Mouse (Mus musculus): ENCODE measurements around the gene Ypel4.

Gene Ypel4

DNA sequence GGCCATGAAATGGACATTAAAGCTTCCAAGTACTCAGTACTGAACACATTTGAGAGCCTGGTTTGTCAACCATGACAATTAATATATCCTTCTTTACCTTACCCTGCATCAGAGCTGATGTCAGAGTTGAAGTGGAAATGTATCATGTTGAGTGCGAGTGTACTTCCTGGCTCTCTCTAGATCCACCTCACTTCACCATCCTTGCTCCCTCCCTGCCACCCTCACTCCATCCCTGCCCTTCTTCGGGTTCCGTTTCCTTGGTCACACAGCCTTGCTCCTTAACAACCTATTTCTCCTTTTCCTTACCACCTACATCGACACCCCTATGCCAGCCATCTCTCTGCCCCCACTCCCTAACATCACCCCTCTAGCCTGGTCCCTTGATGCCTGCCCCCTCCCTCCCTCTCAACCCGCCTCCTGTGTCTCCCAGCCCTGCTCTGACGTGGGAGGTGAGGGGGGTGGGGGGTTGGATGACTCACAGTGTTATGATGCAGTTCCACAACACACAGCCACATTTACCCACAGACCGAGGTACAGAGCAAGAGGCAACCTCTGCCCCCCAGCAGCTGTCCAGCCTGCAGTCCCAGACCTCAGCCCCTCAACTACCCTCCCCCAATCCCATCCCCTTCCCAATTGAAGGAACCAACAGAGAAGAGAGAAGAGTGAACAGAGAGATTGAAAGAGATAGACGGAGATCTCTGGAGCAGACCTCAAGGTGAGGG lies at the start of gene Ypel4:
TSS of gene Ypel4 (plus strand) at position 480 of the 722 bp plus-strand sequence.
- peak; percentile 51 to 59 for DNase-seq (ENCODE audit: low spot score in 2 of 2)

DNA sequence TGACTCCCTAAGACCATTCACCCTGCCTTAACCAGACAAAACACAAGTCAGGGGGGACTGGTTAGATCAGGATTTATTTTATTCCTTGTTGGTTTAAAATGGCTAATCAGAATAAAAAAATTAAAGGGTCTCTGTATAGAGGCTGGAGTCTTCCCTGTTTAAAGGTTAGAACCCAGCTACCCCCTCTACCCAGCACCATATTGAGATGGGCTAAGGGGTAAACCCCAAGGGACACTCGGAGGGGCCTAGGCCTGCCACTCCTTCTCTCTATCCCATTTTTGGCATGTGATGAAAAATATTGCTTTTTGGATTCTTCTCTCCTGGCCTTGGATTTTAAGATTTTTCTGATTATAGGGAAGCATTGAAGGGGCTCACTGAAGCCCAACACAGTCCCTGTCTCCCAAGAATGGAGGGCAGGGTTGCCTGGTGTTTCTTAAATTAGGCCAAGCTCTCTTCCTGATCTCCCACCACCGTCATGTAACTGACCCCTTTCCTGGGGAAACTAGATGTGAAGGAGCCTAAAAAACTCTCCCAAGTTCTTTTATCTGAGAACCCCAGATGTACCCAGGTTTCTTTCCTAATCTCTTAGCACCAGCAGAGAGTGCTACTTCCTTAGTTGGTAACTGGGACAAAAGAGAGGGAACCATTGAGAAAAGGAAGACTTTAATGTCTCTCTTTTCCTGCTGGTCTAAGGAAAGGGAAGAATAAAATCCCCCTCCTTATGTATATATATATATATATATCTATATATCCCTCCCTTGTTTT lies 45.6 kb upstream of the Ypel4 start:
- DNase-seq (ENCODE audit: low spot score in 2 of 2), result no peak

DNA sequence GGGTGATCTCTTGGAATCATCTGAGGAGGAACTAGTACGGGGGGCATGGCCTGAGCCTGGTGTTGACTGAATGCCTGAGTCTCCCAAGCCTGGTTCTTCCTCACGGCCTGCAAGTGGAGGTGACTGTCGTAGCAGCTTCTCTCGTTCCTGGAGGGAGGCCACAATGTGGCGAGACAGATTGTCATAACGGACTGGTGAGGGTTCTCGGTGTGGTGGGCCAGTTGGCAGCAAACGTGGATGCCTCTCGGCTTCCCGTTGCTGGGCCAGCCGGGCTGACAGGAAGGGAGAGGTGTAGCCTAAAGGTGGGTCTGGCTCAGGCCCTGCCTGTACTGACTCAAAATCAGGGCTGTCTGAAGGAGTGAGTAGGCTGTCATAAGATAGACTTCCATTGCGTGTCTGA lies 43.8 kb upstream of the Ypel4 start:
- DNase-seq (ENCODE audit: low spot score in 2 of 2), result no peak

DNA sequence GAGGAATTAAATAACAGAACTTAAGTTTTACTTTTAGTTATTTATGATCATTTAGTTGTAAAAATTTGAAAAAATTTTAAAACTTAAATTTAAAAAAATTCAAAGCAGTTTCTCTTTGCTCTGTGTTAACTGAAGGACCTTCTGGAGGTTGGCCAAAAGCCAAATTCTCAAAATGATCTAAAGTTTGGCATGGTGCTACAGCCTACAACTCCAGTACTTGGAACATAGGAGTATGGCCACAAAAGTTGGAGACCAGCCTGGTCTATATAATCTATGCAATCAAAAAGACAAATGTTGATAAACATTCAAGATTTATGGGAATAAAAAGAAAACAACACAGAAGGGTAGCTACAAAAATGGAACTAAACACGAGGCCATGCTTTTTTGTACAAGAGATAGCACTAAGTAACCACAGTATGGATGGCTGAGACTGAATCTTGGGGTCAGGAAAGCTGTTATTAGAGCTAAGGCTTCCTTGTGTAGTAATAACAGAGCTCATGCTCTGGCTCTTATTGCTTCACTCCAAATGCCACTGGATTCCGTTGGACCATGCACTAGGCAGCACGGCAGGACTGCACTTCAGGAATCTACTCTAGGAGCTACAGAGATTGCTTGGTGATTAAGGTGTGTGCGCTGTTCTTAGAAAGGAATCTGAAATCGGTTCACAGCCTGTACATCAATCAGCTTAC lies 38.7 kb upstream of the Ypel4 start:
- DNase-seq (ENCODE audit: low spot score in 2 of 2), result no peak

DNA sequence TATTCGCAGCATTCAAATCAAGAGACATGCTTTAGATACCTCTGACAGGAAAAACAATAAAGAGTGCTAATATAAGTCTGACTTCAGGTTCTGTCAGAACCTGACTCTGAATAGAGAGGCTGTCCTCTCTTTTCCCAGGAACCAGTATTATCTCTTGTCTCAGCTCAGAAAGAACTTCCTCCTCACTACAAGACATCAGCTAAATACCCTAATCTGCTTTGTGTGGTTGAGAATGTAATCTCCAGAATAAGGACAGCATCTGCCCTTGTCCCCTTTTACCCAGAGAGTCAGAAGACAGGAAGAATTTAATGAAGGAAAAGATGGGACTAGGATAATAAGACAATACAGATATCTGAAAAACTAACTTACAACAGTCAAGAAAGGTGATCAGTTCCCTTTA lies 30.4 kb upstream of the Ypel4 start:
- DNase-seq (ENCODE audit: low spot score in 2 of 2), result no peak

DNA sequence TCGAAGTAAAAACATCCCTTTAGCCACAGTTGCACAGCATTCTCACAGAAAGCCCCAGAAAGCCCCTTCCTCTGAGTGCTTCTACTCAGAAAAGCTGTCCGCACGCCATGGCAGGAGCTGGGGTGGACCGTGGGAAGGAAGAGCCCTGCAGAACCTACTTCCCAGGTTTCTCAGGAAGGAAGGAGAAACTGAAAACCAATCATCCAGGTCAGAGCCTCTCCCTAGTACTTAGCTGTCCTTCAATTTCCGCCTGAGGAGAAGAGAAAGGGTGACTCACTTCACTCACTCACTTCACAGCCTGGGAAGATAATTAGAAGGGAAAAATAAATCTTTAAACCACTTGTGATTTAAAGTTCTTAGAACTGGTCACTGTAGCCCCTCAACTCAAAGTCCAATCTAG lies 29.5 kb upstream of the Ypel4 start:
- DNase-seq (ENCODE audit: low spot score in 2 of 2), result no peak

DNA sequence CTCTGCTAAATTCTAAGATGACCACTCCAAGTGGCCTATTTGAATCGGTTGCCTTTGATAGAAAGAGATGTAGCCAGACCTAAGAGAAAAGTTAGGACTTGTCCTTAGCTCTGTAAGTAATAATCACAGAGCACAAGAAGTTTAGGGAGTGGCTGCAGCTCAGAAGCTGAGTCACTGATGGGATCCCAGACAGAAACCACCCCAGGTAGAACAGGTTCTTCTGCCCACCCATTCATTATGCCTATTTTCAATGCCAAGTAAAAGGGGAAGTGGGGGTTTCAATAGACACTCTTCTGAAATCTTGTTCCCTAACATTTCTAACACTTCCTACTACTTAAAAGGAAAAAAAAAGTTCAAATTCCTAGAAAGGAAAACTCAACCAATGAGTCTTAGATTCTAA lies 28.6 kb upstream of the Ypel4 start:
- no peak for DNase-seq (ENCODE audit: low spot score in 2 of 2)

DNA sequence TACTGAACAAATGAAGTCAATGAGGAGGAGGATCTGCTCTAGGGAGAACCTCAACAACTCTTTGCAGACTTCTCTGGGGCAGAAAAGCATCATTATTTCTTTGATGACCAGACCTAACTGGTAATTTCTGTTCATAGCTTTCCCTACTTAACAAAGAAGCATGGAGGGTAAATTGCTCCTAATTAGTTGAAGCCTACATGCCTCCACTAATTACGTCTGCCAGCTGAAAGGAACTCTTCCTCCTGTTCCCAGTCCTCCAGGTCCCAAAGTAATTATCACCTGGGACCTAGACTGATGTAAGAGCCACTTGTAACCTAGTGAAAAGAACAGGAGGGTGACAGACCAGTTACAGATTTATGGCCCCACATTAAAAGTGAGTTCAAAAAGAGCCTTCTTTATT lies 26.3 kb upstream of the Ypel4 start:
- DNase-seq (ENCODE audit: low spot score in 2 of 2), result no peak

DNA sequence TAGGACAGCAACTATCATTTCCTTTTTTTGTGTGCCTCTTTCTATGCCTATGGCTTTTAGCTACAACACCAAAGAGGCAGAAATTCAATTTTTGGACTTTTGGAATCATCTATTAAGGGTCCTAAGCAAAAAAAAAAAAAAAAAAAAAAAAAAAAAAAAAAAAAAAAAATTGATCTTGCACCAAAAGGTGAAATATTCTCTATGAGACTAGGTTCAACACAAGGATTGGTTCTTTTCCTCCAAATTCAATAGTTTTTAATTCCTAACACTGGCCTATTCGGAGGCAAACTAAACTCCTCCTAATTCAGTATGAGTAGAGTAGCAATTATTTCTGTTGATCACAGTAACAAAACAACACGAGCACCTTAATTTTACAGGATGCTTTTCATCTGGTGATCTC lies 22.0 kb upstream of the Ypel4 start:
- DNase-seq (ENCODE audit: low spot score in 2 of 2), result no peak

DNA sequence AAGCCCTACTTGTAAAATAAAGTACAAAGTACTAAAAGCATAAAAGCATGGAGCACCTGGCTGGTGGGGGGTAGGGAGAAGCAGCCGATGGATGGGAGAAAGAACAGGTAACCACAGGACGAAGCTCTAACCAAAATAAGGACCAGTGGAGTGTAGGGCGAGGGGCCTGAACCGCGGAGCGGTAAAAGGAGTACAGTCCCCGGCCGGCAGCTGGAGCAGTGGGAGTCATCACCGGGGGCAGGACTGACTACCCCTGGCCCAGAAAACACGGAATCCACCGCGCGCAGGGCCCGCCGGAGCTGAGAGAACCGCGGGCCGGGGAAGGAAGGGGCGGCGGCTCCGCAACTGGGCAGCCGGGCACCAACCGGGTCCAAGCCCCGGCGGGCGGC lies 19.4 kb upstream of the Ypel4 start:
- DNase-seq (ENCODE audit: low spot score in 2 of 2), result no peak

DNA sequence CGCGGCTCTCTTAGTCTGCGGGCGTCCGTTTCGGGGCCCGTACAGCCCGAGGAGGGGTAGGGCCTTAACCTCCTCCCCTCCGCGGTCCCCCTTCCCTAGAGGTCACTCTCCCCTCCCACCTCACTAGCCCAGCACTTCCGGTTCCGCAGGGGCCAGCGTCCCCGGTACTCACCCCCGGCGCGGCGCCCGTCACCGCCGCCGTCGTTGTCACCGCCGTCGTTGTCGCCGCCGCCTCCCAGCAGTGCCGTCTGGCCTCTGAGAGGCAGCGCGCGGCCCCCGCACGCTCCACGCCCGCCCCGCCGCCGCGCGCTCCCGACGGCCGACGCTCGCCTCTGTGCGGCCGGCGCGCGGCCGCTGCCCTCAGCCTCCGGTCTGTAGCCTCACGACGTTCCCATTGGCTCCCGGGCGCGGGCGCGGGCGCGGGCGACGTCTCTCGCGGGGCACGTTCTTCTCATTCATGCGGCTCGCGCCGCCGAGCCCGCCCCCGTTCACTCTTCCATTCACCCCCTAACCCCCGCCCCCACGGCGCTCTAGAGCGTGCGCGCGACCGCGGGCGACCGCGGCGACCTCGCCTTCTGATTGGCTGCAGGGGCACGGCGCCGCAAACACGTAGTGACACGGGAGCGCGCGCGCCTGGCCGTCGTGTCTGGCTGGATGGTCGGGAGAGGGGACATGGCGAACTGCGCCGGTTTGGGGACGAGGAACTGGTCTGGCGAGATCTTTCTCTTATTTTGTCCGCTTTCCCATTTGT lies 18.9 kb upstream of the Ypel4 start, which contains the start of gene Zdhhc5:
TSS of gene Zdhhc5 (minus strand) at position 370 of the 751 bp plus-strand sequence.
- DNase-seq (ENCODE audit: low spot score in 2 of 2), result peak; percentile 97

DNA sequence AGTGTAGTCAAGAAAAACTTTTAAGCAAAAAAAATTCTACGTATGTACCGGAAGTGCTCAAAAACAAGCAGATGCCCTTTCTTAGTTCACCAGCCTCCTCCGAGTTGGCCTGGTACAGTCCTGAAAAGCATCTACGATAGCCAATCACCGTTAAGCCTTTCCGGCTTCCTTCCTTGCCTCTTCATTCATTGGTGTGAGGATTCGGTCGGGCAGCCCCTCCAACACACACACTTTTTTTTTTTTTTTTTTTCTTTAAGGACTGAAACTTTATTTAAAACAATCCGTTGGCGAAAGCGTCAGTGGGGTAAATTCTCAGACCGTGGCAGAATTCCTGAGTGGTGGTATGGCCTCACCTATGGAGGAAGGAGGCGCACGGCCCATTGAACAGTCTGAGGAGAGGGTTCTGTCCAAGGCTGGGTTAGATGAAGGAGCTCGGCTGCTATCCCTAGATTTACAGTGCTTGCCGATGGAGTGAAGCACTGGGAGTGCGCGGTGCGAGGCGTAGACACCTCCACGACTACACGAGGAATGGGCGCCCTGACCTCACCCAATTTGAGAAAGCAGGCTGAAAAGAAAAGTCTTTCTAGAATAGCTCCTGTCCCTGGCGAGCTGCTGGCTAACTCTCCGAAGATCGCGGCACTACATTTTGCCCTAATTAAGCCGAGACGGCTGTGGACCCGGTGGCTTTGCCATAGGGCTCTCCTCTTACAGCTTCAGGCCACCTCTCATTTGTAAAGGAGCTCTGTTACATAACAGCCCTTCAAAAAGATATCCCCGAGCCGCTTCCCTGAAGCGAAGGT lies 18.1 kb upstream of the Ypel4 start:
- peak; percentile 57 to 87 for DNase-seq (ENCODE audit: low spot score in 2 of 2)

DNA sequence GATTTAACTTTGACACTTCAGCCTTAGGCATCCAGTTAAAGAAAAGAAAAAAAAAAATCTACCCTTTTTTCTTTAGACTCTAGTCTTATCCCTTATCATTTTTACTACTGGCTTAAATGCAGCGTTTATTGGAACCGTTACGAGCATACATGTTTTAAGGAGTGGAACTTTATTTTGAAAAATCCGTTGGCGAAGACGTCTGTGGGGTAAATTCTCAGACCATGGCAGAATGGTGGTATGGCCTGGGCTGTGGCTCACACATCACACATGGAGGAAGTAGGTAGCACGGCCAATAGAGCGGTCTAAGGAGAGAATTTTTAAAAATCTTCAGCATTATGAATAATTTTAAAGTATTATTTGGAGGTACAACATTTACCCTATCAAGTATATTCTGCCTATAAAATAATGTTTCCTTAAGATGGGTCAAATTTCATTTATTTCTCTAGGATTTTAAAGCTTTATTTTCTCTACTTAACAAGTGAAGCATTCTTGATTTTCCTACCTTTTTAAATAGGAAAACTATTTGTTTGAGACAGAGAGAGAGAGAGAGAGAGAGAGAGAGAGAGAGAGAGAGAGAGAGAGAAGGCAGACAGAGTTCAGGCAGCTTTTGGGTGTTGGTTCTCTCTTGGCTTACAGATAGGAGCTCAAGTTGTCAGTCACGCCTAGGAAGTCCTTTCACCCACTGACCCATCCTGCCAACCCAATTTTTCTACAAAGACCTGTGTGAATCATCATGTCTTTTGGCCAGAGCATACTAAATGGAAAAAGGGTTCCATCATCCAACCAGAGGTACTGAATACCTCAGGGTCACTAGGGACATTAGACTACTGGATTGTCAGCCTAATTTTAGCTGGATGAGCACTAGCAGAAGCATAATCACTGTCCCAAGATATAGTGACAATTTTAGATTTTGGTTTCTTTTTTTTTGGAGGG lies 17.2 kb upstream of the Ypel4 start:
- no peak for DNase-seq (ENCODE audit: low spot score in 2 of 2)

DNA sequence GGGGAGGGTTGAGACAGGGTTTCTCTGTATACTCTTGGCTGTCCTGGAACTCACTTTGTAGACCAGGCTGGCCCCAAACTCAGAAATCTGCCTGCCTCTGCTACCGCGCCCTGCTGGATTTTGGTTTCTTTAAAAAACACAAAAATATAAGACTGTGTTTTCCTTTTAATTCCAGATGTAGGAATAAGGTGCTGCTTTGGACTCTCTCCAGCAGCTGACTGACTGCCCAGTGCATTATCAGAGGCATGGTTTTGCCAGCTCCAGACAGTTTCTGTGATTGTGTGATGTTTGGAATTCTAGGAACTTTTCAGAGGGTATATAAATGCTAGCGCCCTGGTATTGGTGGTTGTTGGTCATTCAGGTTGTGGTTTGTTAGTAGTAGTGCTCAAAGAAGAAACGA lies 16.5 kb upstream of the Ypel4 start:
- no peak for DNase-seq (ENCODE audit: low spot score in 2 of 2)

DNA sequence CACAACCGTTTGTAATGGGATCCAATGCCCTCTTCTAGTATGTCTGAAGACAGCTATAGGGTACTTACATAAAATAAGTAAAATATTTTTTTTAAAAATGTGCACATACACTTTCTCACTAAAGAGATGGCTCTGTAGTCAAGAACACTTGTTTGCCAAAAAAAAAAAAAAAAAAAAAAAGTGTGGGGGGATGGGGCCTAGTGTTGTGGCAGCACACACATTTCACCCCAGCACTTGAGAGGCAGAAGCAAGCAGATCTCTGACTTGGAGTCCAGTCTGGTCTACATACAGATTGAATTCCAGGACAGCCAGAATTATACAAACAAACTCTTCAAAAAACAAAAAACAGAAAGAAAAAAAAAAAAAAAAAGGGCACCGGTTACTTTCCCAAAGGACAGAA lies 13.1 kb upstream of the Ypel4 start:
- DNase-seq (ENCODE audit: low spot score in 2 of 2), result no peak

DNA sequence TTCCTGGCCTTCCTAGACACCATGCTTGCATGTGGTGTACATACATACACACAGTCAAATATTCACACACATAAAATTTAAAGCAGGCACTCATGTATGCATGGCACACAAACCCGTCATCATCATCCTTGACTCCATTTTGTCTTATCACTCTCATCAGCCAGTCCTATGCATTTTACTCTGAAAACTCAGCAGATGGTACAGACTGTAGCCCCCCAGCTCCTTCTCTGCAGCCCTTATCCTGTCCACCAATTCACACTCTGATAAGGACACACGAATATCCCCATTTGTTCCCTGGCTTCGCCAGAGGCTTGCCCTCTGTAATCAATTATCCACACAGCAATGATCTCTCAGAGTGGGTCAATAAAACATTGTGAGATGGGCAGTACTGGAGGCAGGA lies 12.7 kb upstream of the Ypel4 start:
- DNase-seq (ENCODE audit: low spot score in 2 of 2), result no peak

DNA sequence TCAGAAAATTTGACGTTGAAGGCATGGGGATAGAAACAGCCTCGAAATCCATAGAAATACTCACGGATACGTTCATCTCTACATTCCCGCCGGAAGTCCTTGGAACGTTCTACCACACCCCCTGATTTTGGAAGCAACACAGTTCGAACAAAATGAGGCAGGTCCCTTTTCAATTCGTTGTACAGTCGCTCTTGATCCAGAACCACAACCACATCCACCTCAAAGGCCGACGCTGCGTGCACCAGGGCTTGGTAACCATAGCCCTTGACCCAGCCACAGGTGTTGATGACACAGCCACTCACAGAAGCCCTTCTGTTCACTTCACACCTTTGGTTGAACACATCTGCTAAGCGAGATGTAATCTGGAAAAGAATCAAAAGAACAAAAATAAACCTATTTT lies 10.0 kb upstream of the Ypel4 start:
- DNase-seq (ENCODE audit: low spot score in 2 of 2), result no peak

DNA sequence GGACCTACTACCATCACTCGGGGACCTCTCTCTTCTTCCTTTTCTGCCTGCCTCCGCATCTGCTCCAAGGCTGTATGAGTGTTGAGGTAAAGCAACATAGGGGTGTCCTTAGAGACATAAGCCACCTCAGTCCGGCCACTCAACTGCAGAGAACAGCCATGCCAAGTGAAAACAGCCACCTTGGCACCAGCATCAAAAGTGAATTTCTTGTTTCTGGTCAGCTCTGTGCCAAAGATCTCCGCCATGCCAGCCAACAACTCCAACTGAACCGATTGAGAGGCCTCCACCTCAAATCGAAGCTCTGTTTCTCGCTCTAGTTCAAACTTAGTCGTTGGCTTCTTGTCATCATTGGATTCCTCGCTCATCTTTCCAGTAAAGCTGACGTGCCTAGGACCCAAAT lies 8.1 kb upstream of the Ypel4 start:
- no peak for DNase-seq (ENCODE audit: low spot score in 2 of 2)

DNA sequence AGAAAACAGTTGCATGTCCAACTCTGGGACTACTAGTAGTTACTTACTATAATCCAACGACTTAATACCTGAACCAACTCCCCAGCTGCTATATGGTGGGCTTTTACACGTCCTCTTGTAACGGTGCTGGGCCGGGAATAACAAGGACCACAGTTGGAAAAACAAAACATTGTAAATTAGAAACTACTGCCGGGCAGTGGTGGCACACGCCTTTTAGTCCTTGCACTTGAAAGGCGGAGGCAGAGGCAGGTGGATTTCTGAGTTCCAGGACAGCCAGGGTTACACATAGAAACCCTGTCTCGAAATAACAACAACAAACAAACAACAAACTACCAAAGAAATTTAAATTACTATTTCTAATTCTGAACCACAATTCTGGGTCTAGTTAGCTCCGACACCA lies 7.1 kb upstream of the Ypel4 start:
- no peak for DNase-seq (ENCODE audit: low spot score in 2 of 2)

DNA sequence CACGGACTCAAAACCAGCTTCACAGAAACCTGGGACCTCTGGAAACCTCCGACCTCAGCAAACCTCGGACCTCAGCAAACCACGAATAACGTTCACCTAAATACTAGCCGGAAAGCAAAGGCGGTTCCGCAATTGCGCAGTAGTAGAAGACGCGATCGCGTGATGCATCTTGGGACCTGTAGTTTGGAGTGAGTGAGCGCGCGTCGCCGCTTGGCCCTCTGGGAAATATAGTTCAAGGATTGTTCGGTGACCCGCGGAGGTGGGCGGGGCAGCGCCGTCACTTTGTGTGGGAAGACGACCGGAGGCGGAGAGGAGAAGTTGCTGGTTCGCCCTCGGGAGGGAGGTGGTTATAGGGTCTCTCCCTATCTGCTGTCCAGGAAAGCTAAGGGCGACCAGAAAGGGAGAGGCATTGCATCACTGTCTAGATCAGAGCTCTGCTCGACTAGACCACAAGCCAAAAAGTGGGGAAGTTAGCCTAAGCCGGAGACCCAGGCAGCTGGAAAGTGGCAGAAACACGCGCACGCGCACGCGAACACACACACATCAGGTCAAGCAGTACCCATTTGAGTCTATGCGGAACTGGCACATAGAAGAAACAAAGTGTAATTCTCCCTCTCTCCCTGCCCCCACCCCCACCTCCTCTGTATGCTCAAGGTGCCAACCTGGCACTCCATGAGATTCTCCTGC lies 6.5 kb upstream of the Ypel4 start, which contains the start of gene Clp1:
TSS of gene Clp1 (minus strand) at position 179 of the 687 bp plus-strand sequence.
- DNase-seq (ENCODE audit: low spot score in 2 of 2), result peak; percentile 92 to 94
